Mouse (Mus musculus) limb, embryonic 11.5 days (tissue): Measurements from ENCODE around the gene Scnm1. TPM values are rescaled to one million over a fixed set of nuclear protein-coding genes. Genes with fewer than 3 reads are reported as not detected.
A peak's percentile ranks its signal among the peaks of the same experiment; 100 is the strongest.
"Not testable (repeated sequence)": the region's sequence is repeated elsewhere in the genome, so short reads cannot be mapped to it uniquely, and the experiment has no call there.

ENCODE experiments used
- ATAC-seq: fragments of 200-750 bp; cut with Nextera tagmentation; 2 replicates; pipeline ENCODE4 v1.8.0; 2017; ENCODE audit warnings: low read depth; ENCODE audit not compliant: insufficient number of reproducible peaks, low FRiP score, low TSS enrichment
- DNase-seq: peaks from one replicate; pipeline ENCODE4 v3.0.0-alpha.2; 2015; ENCODE audit warnings: low spot score
- H3K27ac ChIP-seq: fragments of 300-500 bp; sonication (generic); replicated peaks from 2 replicates; pipeline ENCODE4 v1.5.1; 2014; ENCODE audit warnings: low read depth, mild to moderate bottlenecking, low read length
- H3K27me3 ChIP-seq: fragments of 300-500 bp; sonication (generic); 2 replicates; pipeline ENCODE4 v1.6.1; 2014; ENCODE audit warnings: mild to moderate bottlenecking, low read length, mixed read lengths; ENCODE audit not compliant: control insufficient read depth, insufficient read depth
- H3K36me3 ChIP-seq: fragments of 300-500 bp; sonication (generic); 2 replicates; pipeline ENCODE4 v1.6.1; 2014; ENCODE audit warnings: mild to moderate bottlenecking, low read length, moderate library complexity, mixed read lengths; ENCODE audit not compliant: control insufficient read depth, insufficient read depth
- H3K4me1 ChIP-seq: fragments of 300-500 bp; sonication (generic); 2 replicates; pipeline ENCODE4 v1.6.1; 2014; ENCODE audit warnings: low read length, mixed read lengths; ENCODE audit not compliant: control insufficient read depth, insufficient read depth
- H3K4me2 ChIP-seq: fragments of 300-500 bp; sonication (generic); 2 replicates; pipeline ENCODE4 v1.6.1; 2014; ENCODE audit warnings: low read depth, mild to moderate bottlenecking, moderate library complexity; ENCODE audit not compliant: severe bottlenecking
- H3K4me3 ChIP-seq: fragments of 300-500 bp; sonication (generic); 2 replicates; pipeline ENCODE4 v1.5.1; 2014; ENCODE audit warnings: low read depth, low read length
- H3K9ac ChIP-seq: fragments of 300-500 bp; sonication (generic); 2 replicates; pipeline ENCODE4 v1.6.1; 2014; ENCODE audit warnings: mild to moderate bottlenecking, low read length
- H3K9me3 ChIP-seq: fragments of 300-500 bp; sonication (generic); 2 replicates; pipeline ENCODE4 v1.6.1; 2016; ENCODE audit warnings: low read length; ENCODE audit not compliant: control insufficient read depth
- WGBS: fragments of 180-500 bp; shearing (Covaris S2); extraction: QIAGEN DNeasy Blood & Tissue Kit; methylation state at CpG from one replicate; pipeline ENCODE4 v1.1.7; 2014; 5-methylcytosine and 5-hydroxymethylcytosine counted together
- polyA plus RNA-seq: library from polyadenylated mRNA; unstranded; fragments of >200 nt; fragmentation: Nextera tagmentation; extraction: Ambion mirVana; gene quantifications from 2 replicates; pipeline ENCODE4 v1.2.1, GENCODE M21; 2014

The Scnm1 gene
- polyA plus RNA-seq, 1 experiment from 2014 or later: 76.8 TPM

- under 1% methylated on average over 53 of the region's 54 CpGs for WGBS
- ATAC-seq: peak; percentile 65
These were observed 22.7 kb downstream of the Scnm1 start, which contains the start of gene Vps72 for GRCm38 (mm10) chr3:95110911-95111726. Gene Vps72, plus strand, starts transcription at chr3:95111022.

GRCm38 (mm10) chr3:95107898-95108297 lies 25.9 kb downstream of the Scnm1 start:
- H3K36me3 ChIP-seq: no peaks in the 10 kb centered on the region
- DNase-seq (no peak), ATAC-seq (no peak)
- no peaks in the 10 kb centered on the region for H3K9me3 ChIP-seq
- H3K27me3 ChIP-seq: no peaks in the 10 kb centered on the region
- peaks cover 13% of the 10 kb centered on the region for H3K4me1 ChIP-seq
- no peak overlapping the region for H3K27ac ChIP-seq
- H3K4me3 ChIP-seq: no peak overlapping the region
- WGBS: 68% methylated on average over 2 of the region's 2 CpGs
- H3K4me2 ChIP-seq: no peak overlapping the region
- H3K9ac ChIP-seq: no peak overlapping the region

More at GRCm38 (mm10) chr3:95110911-95111726, 22.7 kb downstream of the Scnm1 start, which contains the start of gene Vps72:
- peak within 1 kb of the TSS; percentile 90 for H3K27ac ChIP-seq
- H3K4me3 ChIP-seq: peak within 1 kb of the TSS; percentile 83
- no peaks in the 10 kb centered on the region for H3K9me3 ChIP-seq
- H3K27me3 ChIP-seq: no peaks in the 10 kb centered on the region
- peaks cover 3% of the 10 kb centered on the region; the same call in 1 of the 2 replicates for H3K36me3 ChIP-seq
- H3K4me2 ChIP-seq: peak within 1 kb of the TSS; percentile 34; the same call in 1 of the 2 replicates
- H3K4me1 ChIP-seq: peaks cover 6% of the 10 kb centered on the region
- H3K9ac ChIP-seq: peak within 1 kb of the TSS; percentile 94
- DNase-seq: peak; percentile 93

- not testable (repeated sequence) for H3K27ac ChIP-seq, H3K9ac ChIP-seq, H3K36me3 ChIP-seq, H3K27me3 ChIP-seq, H3K9me3 ChIP-seq, ATAC-seq, DNase-seq
- H3K4me1 ChIP-seq: peaks cover 11% of the 10 kb centered on the region
- peak overlapping the region; percentile 97; the same call in 1 of the 2 replicates for H3K4me3 ChIP-seq
- H3K4me2 ChIP-seq: peak overlapping the region; percentile 39; the same call in 1 of the 2 replicates
These were observed 26.5 kb downstream of the Scnm1 start for GRCm38 (mm10) chr3:95107308-95107707.

- H3K4me3 ChIP-seq: peak within 1 kb of the TSS; percentile 97
- DNase-seq (peak; percentile 98), ATAC-seq (peak; percentile 89)
- H3K27ac ChIP-seq: peak within 1 kb of the TSS; percentile 56; the same call in 1 of the 2 replicates
- peaks cover 7% of the 10 kb centered on the region for H3K4me1 ChIP-seq
- H3K4me2 ChIP-seq: peak within 1 kb of the TSS; percentile 83
- no peaks in the 10 kb centered on the region for H3K27me3 ChIP-seq
- H3K9me3 ChIP-seq: no peaks in the 10 kb centered on the region
- under 1% methylated on average over 51 of the region's 51 CpGs for WGBS
- no peaks in the 10 kb centered on the region for H3K36me3 ChIP-seq
- H3K9ac ChIP-seq: peak within 1 kb of the TSS; percentile 91
These were observed 27.3 kb downstream of the Scnm1 start, which contains the start of gene Pip5k1a for GRCm38 (mm10) chr3:95106338-95107117. Gene Pip5k1a, minus strand, starts transcription at chr3:95106930.

- DNase-seq: no peak
- Histone ChIP-seq H3K4me1 (peaks cover 7% of the 10 kb centered on the region), H3K36me3 (no peaks in the 10 kb centered on the region), H3K27ac (peak overlapping the region; percentile 56; the same call in 1 of the 2 replicates), H3K9me3 (no peaks in the 10 kb centered on the region), H3K27me3 (no peaks in the 10 kb centered on the region), H3K4me3 (peak overlapping the region; percentile 97), H3K4me2 (peak overlapping the region; percentile 83), H3K9ac (peak overlapping the region; percentile 91)
- ATAC-seq: peak; percentile 22; the same call in 1 of the 2 replicates
- WGBS: under 1% methylated on average over 16 of the region's 16 CpGs
These were observed 28.0 kb downstream of the Scnm1 start for GRCm38 (mm10) chr3:95105586-95106337.

- Histone ChIP-seq H3K9me3 (no peaks in the 10 kb centered on the region), H3K27me3 (no peaks in the 10 kb centered on the region), H3K36me3 (no peaks in the 10 kb centered on the region), H3K4me2 (peak overlapping the region; percentile 83), H3K4me1 (peaks cover 7% of the 10 kb centered on the region), H3K9ac (peak overlapping the region; percentile 91; the same call in 1 of the 2 replicates), H3K27ac (no peak overlapping the region), H3K4me3 (peak overlapping the region; percentile 97)
- ATAC-seq (no peak), DNase-seq (no peak)
- 75% methylated on average over 4 of the region's 4 CpGs for WGBS
These were observed 28.7 kb downstream of the Scnm1 start for GRCm38 (mm10) chr3:95105121-95105520.

GRCm38 (mm10) chr3:95100854-95101253 lies 33.0 kb downstream of the Scnm1 start:
- WGBS: 23% methylated on average over 2 of the region's 2 CpGs
- no peak for ATAC-seq

More at GRCm38 (mm10) chr3:95100854-95101253, 33.0 kb downstream of the Scnm1 start:
- Histone ChIP-seq H3K4me2 (no peak overlapping the region), H3K27me3 (no peaks in the 10 kb centered on the region), H3K4me1 (peaks cover 7% of the 10 kb centered on the region), H3K36me3 (peaks cover 2% of the 10 kb centered on the region; the same call in 1 of the 2 replicates), H3K27ac (no peak overlapping the region), H3K9me3 (no peaks in the 10 kb centered on the region), H3K4me3 (no peak overlapping the region), H3K9ac (no peak overlapping the region)
- DNase-seq: no peak
